Mouse (Mus musculus): ENCODE measurements around the gene Glmn. TPM values are rescaled to one million over a fixed set of nuclear protein-coding genes. Genes with fewer than 3 reads are reported as not detected.
A peak's percentile ranks its signal among the peaks of the same experiment; 100 is the strongest.

Glmn gene
- polyA plus RNA-seq, 1 experiment from 2014 or later: 27.5 TPM

GRCm38 (mm10) chr5:107521386-107521785, 76.3 kb downstream of the Glmn start:
- Histone ChIP-seq H3K36me3 (ENCODE audit: insufficient read depth) (no peaks in the 10 kb centered on the region), H3K27me3 (ENCODE audit: insufficient read depth, low read length) (no peaks in the 10 kb centered on the region), H3K4me3 (ENCODE audit: low read depth, low read length) (no peak overlapping the region), H3K4me2 (no peak overlapping the region), H3K9ac (no peak overlapping the region), H3K27ac (ENCODE audit: low read depth) (no peak overlapping the region), H3K4me1 (ENCODE audit: insufficient read depth) (no peaks in the 10 kb centered on the region), H3K9me3 (ENCODE audit: low read depth, low read length) (no peaks in the 10 kb centered on the region)
- 74% methylated on average over 6 of the region's 6 CpGs for WGBS
- TF ChIP-seq CTCF (IDR thresholded peaks at IDR 0.05; ENCODE audit: low read depth): no peak
- no peak for DNase-seq
- no peak for ATAC-seq (ENCODE audit: insufficient read depth)

GRCm38 (mm10) chr5:107518602-107519001, 79.1 kb downstream of the Glmn start:
- no peak overlapping the region for H3K9ac ChIP-seq
- no peaks in the 10 kb centered on the region for H3K4me1 ChIP-seq (ENCODE audit: insufficient read depth)
- H3K27me3 ChIP-seq (ENCODE audit: insufficient read depth, low read length): no peaks in the 10 kb centered on the region
- no peak overlapping the region for H3K4me3 ChIP-seq (ENCODE audit: low read depth, low read length)
- no peaks in the 10 kb centered on the region for H3K36me3 ChIP-seq (ENCODE audit: insufficient read depth)
- no peak for TF ChIP-seq CTCF (IDR thresholded peaks at IDR 0.05; ENCODE audit: low read depth)
- H3K9me3 ChIP-seq (ENCODE audit: low read depth, low read length): no peaks in the 10 kb centered on the region
- no peak overlapping the region for H3K4me2 ChIP-seq
- ATAC-seq (ENCODE audit: insufficient read depth): no peak
- no peak overlapping the region for H3K27ac ChIP-seq (ENCODE audit: low read depth)
- 87% methylated on average over 4 of the region's 4 CpGs for WGBS
- DNase-seq: peak; percentile 28

DNA sequence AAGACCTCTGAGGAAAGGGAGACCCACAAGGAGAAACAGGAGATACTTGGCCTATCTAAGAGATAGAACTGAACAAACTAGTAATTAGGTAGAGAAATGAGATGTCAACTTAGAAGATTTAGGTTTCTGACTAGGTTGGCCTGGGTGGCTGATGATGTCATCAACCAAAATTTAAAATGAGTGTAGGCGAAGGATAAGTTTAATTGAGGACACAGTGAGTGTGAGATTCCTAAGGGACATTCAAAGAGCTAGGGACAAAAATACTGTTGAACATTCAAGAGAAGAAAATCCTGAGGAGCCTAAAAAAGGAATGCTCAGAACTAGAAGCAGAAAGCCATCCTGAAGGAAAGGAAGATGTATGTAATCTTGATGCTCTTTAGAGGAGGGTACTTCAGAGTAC, 81.6 kb downstream of the Glmn start:
- Histone ChIP-seq H3K9ac (no peak overlapping the region), H3K4me1 (ENCODE audit: insufficient read depth) (no peaks in the 10 kb centered on the region), H3K36me3 (ENCODE audit: insufficient read depth) (no peaks in the 10 kb centered on the region), H3K4me2 (no peak overlapping the region), H3K9me3 (ENCODE audit: low read depth, low read length) (no peaks in the 10 kb centered on the region), H3K27ac (ENCODE audit: low read depth) (no peak overlapping the region), H3K4me3 (ENCODE audit: low read depth, low read length) (no peak overlapping the region), H3K27me3 (ENCODE audit: insufficient read depth, low read length) (no peaks in the 10 kb centered on the region)
- ATAC-seq (ENCODE audit: insufficient read depth) (no peak), DNase-seq (no peak)
- TF ChIP-seq CTCF (IDR thresholded peaks at IDR 0.05; ENCODE audit: low read depth): no peak
- 89% methylated on average over 1 of the region's 1 CpGs for WGBS

DNA sequence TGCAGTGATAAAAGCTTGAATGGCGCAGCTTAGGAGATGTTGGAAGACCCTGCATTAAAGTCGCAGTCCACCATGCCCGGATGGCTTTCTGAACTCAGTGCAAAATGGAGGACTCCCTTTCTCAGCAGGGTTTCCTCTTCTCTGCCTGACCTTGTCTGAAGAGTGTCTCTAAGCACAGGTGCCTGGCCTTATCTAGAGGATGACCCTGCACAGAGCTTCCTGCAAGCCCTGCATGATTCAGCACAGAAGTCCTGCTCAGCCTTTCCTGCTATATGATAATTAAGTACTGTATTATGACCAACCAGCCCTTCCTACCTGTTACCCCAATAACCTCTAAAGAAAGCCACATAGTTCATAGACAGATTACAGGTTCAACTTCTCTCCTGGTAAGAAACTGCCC, 82.2 kb downstream of the Glmn start:
- no peak for TF ChIP-seq CTCF (IDR thresholded peaks at IDR 0.05; ENCODE audit: low read depth)
- no peak overlapping the region for H3K9ac ChIP-seq
- no peak overlapping the region for H3K4me2 ChIP-seq
- ATAC-seq (ENCODE audit: insufficient read depth) (no peak), DNase-seq (no peak)
- H3K36me3 ChIP-seq (ENCODE audit: insufficient read depth): no peaks in the 10 kb centered on the region
- H3K27me3 ChIP-seq (ENCODE audit: insufficient read depth, low read length): no peaks in the 10 kb centered on the region
- H3K9me3 ChIP-seq (ENCODE audit: low read depth, low read length): no peaks in the 10 kb centered on the region
- 92% methylated on average over 3 of the region's 3 CpGs for WGBS
- H3K4me1 ChIP-seq (ENCODE audit: insufficient read depth): no peaks in the 10 kb centered on the region
- H3K4me3 ChIP-seq (ENCODE audit: low read depth, low read length): no peak overlapping the region
- H3K27ac ChIP-seq (ENCODE audit: low read depth): no peak overlapping the region

DNA sequence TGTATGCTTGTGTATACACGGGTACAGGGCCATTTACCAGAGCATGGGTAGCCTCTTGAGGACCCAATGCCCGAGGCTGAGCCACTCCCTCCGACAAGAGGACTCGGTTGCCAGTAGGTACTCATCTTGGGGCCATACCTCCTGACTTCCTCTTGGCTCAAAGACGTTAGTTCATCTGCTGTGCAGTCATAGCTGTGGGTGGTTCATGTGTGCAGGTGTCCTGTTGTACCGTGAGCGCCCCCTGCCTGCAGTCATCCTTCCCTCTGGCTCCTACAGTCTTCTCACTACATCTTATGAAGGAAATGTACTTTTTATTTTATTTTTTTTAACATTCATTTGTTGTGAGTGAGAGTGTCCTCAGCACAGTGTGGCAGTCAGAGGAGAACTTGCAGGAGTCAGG, 84.1 kb downstream of the Glmn start:
- WGBS: 50% methylated on average over 7 of the region's 7 CpGs
- Histone ChIP-seq H3K4me2 (no peak overlapping the region), H3K9ac (no peak overlapping the region), H3K36me3 (ENCODE audit: insufficient read depth) (no peaks in the 10 kb centered on the region), H3K27me3 (ENCODE audit: insufficient read depth, low read length) (no peaks in the 10 kb centered on the region), H3K27ac (ENCODE audit: low read depth) (no peak overlapping the region), H3K4me3 (ENCODE audit: low read depth, low read length) (no peak overlapping the region), H3K4me1 (ENCODE audit: insufficient read depth) (no peaks in the 10 kb centered on the region), H3K9me3 (ENCODE audit: low read depth, low read length) (no peaks in the 10 kb centered on the region)
- TF ChIP-seq CTCF (IDR thresholded peaks at IDR 0.05; ENCODE audit: low read depth): peak; percentile 72
- DNase-seq (peak; percentile 62), ATAC-seq (ENCODE audit: insufficient read depth) (peak; percentile 35; the same call in 1 of the 2 replicates)

- Histone ChIP-seq H3K27ac (ENCODE audit: low read depth) (no peak overlapping the region), H3K4me1 (ENCODE audit: insufficient read depth) (no peaks in the 10 kb centered on the region), H3K9ac (no peak overlapping the region), H3K4me2 (no peak overlapping the region), H3K36me3 (ENCODE audit: insufficient read depth) (no peaks in the 10 kb centered on the region), H3K4me3 (ENCODE audit: low read depth, low read length) (no peak overlapping the region), H3K27me3 (ENCODE audit: insufficient read depth, low read length) (no peaks in the 10 kb centered on the region), H3K9me3 (ENCODE audit: low read depth, low read length) (no peaks in the 10 kb centered on the region)
- peak; percentile 51 for DNase-seq
- 26% methylated on average over 2 of the region's 2 CpGs for WGBS
- TF ChIP-seq CTCF (IDR thresholded peaks at IDR 0.05; ENCODE audit: low read depth): no peak
- ATAC-seq (ENCODE audit: insufficient read depth): no peak
Observed at GRCm38 (mm10) chr5:107511326-107511725, 86.4 kb downstream of the Glmn start.

GRCm38 (mm10) chr5:107510503-107510902, 87.2 kb downstream of the Glmn start:
- no peak overlapping the region for H3K4me3 ChIP-seq (ENCODE audit: low read depth, low read length)
- H3K36me3 ChIP-seq (ENCODE audit: insufficient read depth): no peaks in the 10 kb centered on the region
- H3K9ac ChIP-seq: no peak overlapping the region
- no peak for TF ChIP-seq CTCF (IDR thresholded peaks at IDR 0.05; ENCODE audit: low read depth)
- ATAC-seq (ENCODE audit: insufficient read depth) (no peak), DNase-seq (no peak)
- no peaks in the 10 kb centered on the region for H3K9me3 ChIP-seq (ENCODE audit: low read depth, low read length)
- H3K4me2 ChIP-seq: no peak overlapping the region
- H3K4me1 ChIP-seq (ENCODE audit: insufficient read depth): no peaks in the 10 kb centered on the region
- WGBS: 77% methylated on average over 10 of the region's 10 CpGs
- no peaks in the 10 kb centered on the region for H3K27me3 ChIP-seq (ENCODE audit: insufficient read depth, low read length)
- H3K27ac ChIP-seq (ENCODE audit: low read depth): no peak overlapping the region

DNA sequence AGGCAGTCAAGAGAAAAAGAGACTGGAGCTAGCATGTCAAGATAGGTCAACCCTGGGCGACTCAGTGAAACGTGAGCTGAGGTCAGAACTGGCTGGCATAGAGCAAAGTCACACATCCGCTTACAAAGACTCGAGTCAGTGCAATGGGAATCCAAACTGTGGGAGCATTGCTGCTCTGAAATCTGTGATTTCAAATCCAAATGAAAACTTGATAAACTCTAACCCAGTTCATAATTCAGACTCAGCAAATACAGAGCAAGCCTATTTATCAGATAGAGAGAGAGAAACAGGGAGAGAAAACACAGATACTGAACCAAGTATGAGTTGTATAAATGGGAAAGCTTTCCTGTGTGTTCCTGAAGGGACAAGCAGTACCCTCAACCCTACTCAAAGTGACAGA, 90.4 kb downstream of the Glmn start, which contains the start of gene Gm42669:
Gene Gm42669 (plus strand): TSS at position 301 of the 400 bp plus-strand sequence.
- no peak within 1 kb of the TSS for H3K9ac ChIP-seq
- H3K4me3 ChIP-seq (ENCODE audit: low read depth, low read length): no peak within 1 kb of the TSS
- no peak for TF ChIP-seq CTCF (IDR thresholded peaks at IDR 0.05; ENCODE audit: low read depth)
- H3K4me1 ChIP-seq (ENCODE audit: insufficient read depth): no peaks in the 10 kb centered on the region
- no peak within 1 kb of the TSS for H3K27ac ChIP-seq (ENCODE audit: low read depth)
- H3K27me3 ChIP-seq (ENCODE audit: insufficient read depth, low read length): no peaks in the 10 kb centered on the region
- DNase-seq (no peak), ATAC-seq (ENCODE audit: insufficient read depth) (no peak)
- no peak within 1 kb of the TSS for H3K4me2 ChIP-seq
- H3K36me3 ChIP-seq (ENCODE audit: insufficient read depth): no peaks in the 10 kb centered on the region
- 61% methylated on average over 4 of the region's 4 CpGs for WGBS
- H3K9me3 ChIP-seq (ENCODE audit: low read depth, low read length): no peaks in the 10 kb centered on the region
